Mouse (Mus musculus) erythroblast, embryonic 14.5 days (primary cell): ENCODE data around the gene Plekhg1. TPM values are rescaled to one million over a fixed set of nuclear protein-coding genes. Genes with fewer than 3 reads are reported as not detected.

Experiments used
- H3K27me3 ChIP-seq: 2 replicates; pipeline ENCODE4 v1.6.1; 2012; ENCODE audit warnings: inconsistent platforms; ENCODE audit not compliant: control insufficient read depth
- H3K36me3 ChIP-seq: 2 replicates; pipeline ENCODE4 v1.6.1; 2012; ENCODE audit warnings: mild to moderate bottlenecking, inconsistent platforms; ENCODE audit not compliant: control insufficient read depth
- H3K4me1 ChIP-seq: 2 replicates; pipeline ENCODE4 v1.6.1; 2012; ENCODE audit warnings: inconsistent platforms; ENCODE audit not compliant: control insufficient read depth
- H3K4me3 ChIP-seq: replicated peaks from 2 replicates; pipeline ENCODE3; 2012; ENCODE audit warnings: moderate library complexity, mild to moderate bottlenecking, inconsistent platforms
- H3K9me3 ChIP-seq: 2 replicates; pipeline ENCODE4 v1.6.1; 2012; ENCODE audit warnings: low read length, inconsistent platforms, mixed read lengths; ENCODE audit not compliant: control insufficient read depth
- GATA1 ChIP-seq: IDR thresholded peaks from 2 replicates; pipeline ENCODE4 v1.6.1; 2012; ENCODE audit warnings: low read length, inconsistent platforms, mixed read lengths
- TAL1 ChIP-seq: IDR thresholded peaks from 3 replicates; pipeline ENCODE4 v1.6.1; 2012; ENCODE audit warnings: low read length, inconsistent platforms, mixed read lengths
- polyA plus RNA-seq: library from polyadenylated mRNA; stranded (reverse); fragments of >175 nt; gene quantifications from 2 replicates; pipeline ENCODE4 v1.2.3, GENCODE M21; 2012

Gene Plekhg1
- polyA plus RNA-seq, 1 experiment = not detected

GRCm38 (mm10) chr10:3737034-3737433 lies 3.1 kb upstream of the Plekhg1 start:
- TF ChIP-seq TAL1 (no peak), GATA1 (no peak)

GRCm38 (mm10) chr10:3740504-3741388 lies 582 bp downstream of the Plekhg1 start:
- no peaks in the 10 kb centered on the region for H3K4me1 ChIP-seq
- H3K36me3 ChIP-seq = no peaks in the 10 kb centered on the region
- TF ChIP-seq TAL1 = no peak
- no peak for TF ChIP-seq GATA1
- peaks cover 31% of the 10 kb centered on the region for H3K27me3 ChIP-seq
- peak overlapping the region; percentile 42 for H3K4me3 ChIP-seq
- H3K9me3 ChIP-seq = no peaks in the 10 kb centered on the region

More at GRCm38 (mm10) chr10:3737034-3737433, 3.1 kb upstream of the Plekhg1 start:
- Histone ChIP-seq H3K27me3 (peaks cover 31% of the 10 kb centered on the region), H3K4me3 (no peak overlapping the region), H3K9me3 (no peaks in the 10 kb centered on the region), H3K36me3 (no peaks in the 10 kb centered on the region), H3K4me1 (no peaks in the 10 kb centered on the region)

DNA sequence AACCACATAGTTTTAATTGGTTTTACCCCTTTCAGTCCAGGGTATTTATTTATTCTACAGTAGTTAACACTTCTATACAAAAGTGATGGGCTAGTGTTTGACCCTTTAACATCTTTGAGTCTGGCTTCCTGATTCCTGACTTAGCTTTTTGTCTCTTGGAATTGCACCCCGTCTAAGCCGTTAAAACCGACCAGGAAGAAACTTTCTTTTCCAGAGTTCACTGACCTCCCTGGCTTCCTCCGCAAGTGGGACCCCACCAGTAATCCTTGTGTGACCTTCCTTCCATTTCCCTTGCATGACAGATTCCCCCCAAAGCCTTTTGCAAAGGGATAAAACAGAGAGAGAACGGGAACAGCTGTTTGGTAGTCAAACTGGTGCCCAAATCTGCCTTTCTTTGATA lies 1.6 kb downstream of the Plekhg1 start:
- Histone ChIP-seq H3K9me3 (no peaks in the 10 kb centered on the region), H3K36me3 (no peaks in the 10 kb centered on the region), H3K4me1 (no peaks in the 10 kb centered on the region), H3K4me3 (no peak overlapping the region), H3K27me3 (peaks cover 31% of the 10 kb centered on the region)
- no peak for TF ChIP-seq TAL1
- TF ChIP-seq GATA1 = no peak

- Histone ChIP-seq H3K36me3 (no peaks in the 10 kb centered on the region), H3K4me3 (no peak overlapping the region), H3K4me1 (no peaks in the 10 kb centered on the region), H3K27me3 (peaks cover 31% of the 10 kb centered on the region), H3K9me3 (no peaks in the 10 kb centered on the region)
- no peak for TF ChIP-seq TAL1
- no peak for TF ChIP-seq GATA1
These were observed 2.9 kb downstream of the Plekhg1 start for GRCm38 (mm10) chr10:3743069-3743468.

DNA sequence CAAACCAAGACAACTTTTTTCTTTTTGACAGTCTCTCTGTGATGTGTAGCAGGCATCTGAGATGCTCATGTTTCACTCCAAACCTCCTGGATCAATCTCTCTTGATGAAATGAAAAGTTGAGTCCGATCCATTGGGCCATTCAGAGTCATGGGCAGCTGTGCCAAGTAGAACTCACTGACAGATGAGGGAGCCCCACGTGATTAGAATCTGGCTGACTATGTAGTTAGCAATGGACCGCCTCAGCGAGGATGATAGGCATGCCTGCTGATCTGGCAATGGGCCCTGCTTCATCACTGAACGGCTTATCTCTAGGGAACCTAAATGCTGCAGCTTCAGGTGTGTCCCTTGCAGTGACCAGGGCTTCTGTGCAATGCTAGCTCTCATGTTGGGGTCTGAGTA lies 3.7 kb downstream of the Plekhg1 start:
- peaks cover 30% of the 10 kb centered on the region for H3K27me3 ChIP-seq
- H3K4me3 ChIP-seq = no peak overlapping the region
- no peak for TF ChIP-seq GATA1
- no peak for TF ChIP-seq TAL1
- H3K36me3 ChIP-seq = no peaks in the 10 kb centered on the region
- H3K4me1 ChIP-seq = no peaks in the 10 kb centered on the region
- H3K9me3 ChIP-seq = no peaks in the 10 kb centered on the region

DNA sequence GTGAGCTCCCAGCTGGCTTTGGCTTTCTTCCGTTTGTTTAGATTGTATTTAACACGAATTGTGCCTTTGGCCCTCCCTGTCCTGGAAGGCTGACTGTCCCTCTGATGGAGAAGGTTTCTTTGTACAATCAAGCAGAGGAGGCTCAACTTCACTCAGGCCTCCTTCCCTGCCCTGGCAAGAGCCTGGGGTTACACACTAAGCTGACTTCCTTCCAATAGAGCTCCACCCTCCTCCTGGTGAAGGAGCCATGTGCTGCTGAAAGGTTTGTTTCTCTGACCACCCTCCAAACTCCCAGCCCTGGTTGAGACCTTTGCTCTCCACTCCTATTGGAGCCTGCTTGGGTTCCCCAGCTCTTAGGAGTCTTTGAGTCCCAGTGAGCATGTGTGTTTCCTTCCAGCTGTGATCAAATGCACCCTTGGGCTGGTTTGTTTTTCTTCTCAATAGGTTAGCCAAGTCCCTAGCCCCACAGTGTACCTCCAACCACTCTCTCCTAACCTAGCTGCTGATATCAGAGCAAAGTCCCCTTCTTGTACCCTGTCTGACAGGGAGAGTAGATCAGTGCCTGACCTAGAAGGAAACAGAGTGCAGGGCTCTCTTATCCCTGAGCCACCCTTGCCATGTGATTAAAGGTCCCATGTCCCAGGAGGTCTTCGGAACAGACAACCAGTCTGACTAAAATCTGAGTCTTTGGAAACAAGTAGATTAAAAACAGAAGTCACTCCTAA lies 6.8 kb downstream of the Plekhg1 start:
- Histone ChIP-seq H3K4me1 (no peaks in the 10 kb centered on the region), H3K9me3 (no peaks in the 10 kb centered on the region), H3K4me3 (no peak overlapping the region), H3K27me3 (peaks cover under 1% of the 10 kb centered on the region), H3K36me3 (no peaks in the 10 kb centered on the region)
- TF ChIP-seq GATA1 (no peak), TAL1 (no peak)

DNA sequence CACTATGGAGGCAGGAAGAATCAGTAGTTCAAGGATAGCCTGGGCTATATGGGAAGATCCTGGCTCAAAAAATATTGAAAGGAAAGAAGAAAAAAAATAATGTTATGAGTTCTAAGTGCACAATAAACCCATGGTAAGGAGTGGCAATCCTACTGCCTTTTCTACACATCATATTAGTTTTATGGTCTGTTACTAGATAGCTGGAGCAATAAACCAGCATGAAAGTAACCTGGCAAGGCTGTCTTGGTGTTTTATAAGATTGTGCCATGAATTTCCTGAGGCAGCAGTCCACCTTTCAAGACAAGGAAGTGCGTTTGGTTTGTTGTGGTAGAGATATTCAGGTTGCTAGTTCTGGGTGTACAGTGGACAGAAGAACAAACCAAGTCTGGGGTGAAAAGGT lies 9.4 kb downstream of the Plekhg1 start:
- H3K9me3 ChIP-seq = no peaks in the 10 kb centered on the region

GRCm38 (mm10) chr10:3761992-3762391 lies 21.8 kb downstream of the Plekhg1 start:
- H3K9me3 ChIP-seq = no peaks in the 10 kb centered on the region
- no peaks in the 10 kb centered on the region for H3K27me3 ChIP-seq
- H3K36me3 ChIP-seq = no peaks in the 10 kb centered on the region
- H3K4me1 ChIP-seq = no peaks in the 10 kb centered on the region
- no peak overlapping the region for H3K4me3 ChIP-seq
- TF ChIP-seq GATA1 (no peak), TAL1 (no peak)

More for the DNA sequence above, 9.4 kb downstream of the Plekhg1 start:
- Histone ChIP-seq H3K4me3 (no peak overlapping the region), H3K36me3 (no peaks in the 10 kb centered on the region), H3K4me1 (no peaks in the 10 kb centered on the region), H3K27me3 (no peaks in the 10 kb centered on the region)
- no peak for TF ChIP-seq TAL1
- TF ChIP-seq GATA1 = no peak

DNA sequence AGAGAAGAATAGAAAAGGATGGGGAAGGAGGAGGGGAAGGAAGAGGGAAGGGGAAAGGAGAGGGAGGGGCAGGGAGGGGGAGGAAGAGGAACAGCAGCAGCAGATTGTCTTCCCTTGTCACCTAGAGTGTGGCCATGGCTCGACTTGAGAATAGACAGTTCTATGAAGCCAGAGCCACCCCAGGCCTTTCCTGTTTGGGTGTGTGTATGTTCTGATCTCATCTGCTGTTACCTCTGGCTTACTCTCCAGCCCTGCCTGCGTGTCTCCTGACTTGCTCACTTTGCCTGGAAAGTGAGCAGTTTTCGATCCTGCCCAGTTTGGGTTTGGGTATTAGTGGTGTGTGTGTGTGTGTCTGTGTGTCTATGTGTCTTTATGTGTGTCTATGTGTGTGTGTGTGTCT lies 23.0 kb downstream of the Plekhg1 start:
- H3K4me1 ChIP-seq = no peaks in the 10 kb centered on the region
- no peaks in the 10 kb centered on the region for H3K9me3 ChIP-seq
- H3K27me3 ChIP-seq = no peaks in the 10 kb centered on the region
- TF ChIP-seq GATA1 = no peak
- no peaks in the 10 kb centered on the region for H3K36me3 ChIP-seq
- H3K4me3 ChIP-seq = no peak overlapping the region
